Mouse (Mus musculus): ENCODE data around the gene Timm10b.

GRCm38 (mm10) chr7:105640894-105641255 lies 1.0 kb downstream of the Timm10b start:
- TF ChIP-seq CTCF (IDR thresholded peaks at IDR 0.05): peak; percentile 22
- no peak for TF ChIP-seq EP300 (IDR thresholded peaks at IDR 0.05)
